Mouse (Mus musculus) stomach, postnatal 0 days (tissue): ENCODE measurements at regions not wholly inside any gene's neighbourhood (a gene's known extent, or its start where the extent isn't known, plus 50 kb on each side); places are given as distances from the start of the nearest gene placed in this dataset.

ENCODE experiments used
- CTCF ChIP-seq: IDR thresholded peaks from 2 replicates; pipeline ENCODE4 v1.5.1; 2016; ENCODE audit warnings: antibody characterized with exemption, low read depth, mild to moderate bottlenecking, moderate library complexity
- EP300 ChIP-seq: optimal IDR thresholded peaks from 2 replicates; pipeline ENCODE3; 2016; ENCODE audit warnings: antibody characterized with exemption

GRCm38 (mm10) chr9:41834487-41835404 lies 289.4 kb downstream of the Sorl1 start:
- TF ChIP-seq CTCF, result no peak
- no peak for TF ChIP-seq EP300
